Mouse (Mus musculus): Measurements from ENCODE around the gene Fmod. TPM values are rescaled to one million over a fixed set of nuclear protein-coding genes. Genes with fewer than 3 reads are reported as not detected.

Fmod gene
- polyA plus RNA-seq (2014; fragmentation: Nextera tagmentation; extraction: Ambion mirVana), result 5.7 and 6.8 TPM in 2 replicates

DNA sequence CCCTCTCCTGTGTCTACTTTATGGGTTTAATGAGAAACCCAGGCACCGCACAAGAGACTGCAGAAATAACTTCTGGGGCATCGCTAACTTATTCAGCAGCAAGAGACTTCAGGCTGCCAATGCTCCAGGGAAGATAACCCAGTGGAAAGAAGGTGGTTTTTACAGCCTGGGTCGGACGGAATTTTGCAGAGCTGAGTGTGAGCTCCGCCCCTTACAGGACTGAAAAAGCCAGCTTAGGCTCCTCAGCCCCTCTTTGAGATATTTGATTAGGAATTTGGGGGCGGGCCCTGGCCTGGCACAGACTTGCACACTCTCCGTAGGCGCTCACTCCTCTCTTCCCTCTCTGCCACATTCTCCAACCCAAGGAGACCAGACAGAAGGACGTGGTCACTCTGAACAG, at the start of gene Fmod:
TSS of gene Fmod (plus strand) at position 83 of the 400 bp plus-strand sequence.
- DNase-seq (ENCODE audit: low spot score, missing footprints), result no peak
- ATAC-seq (ENCODE audit: low FRiP score), result no peak
- no peaks in the 10 kb centered on the region for H3K36me3 ChIP-seq (ENCODE audit: control insufficient read depth, insufficient read depth, low read length)
- H3K4me2 ChIP-seq, result no peak within 1 kb of the TSS
- H3K4me3 ChIP-seq (ENCODE audit: low read depth, low read length), result no peak within 1 kb of the TSS
- WGBS, result 48% methylated on average over 9 of the region's 9 CpGs
- H3K27me3 ChIP-seq (ENCODE audit: control insufficient read depth, insufficient read depth, low read length), result no peaks in the 10 kb centered on the region
- no peaks in the 10 kb centered on the region for H3K9me3 ChIP-seq (ENCODE audit: control insufficient read depth, low read length)
- H3K27ac ChIP-seq (ENCODE audit: low read depth, low read length), result no peak within 1 kb of the TSS
- no peak within 1 kb of the TSS for H3K9ac ChIP-seq (ENCODE audit: low read length)
- H3K4me1 ChIP-seq (ENCODE audit: control insufficient read depth, insufficient read depth, low read length), result no peaks in the 10 kb centered on the region

DNA sequence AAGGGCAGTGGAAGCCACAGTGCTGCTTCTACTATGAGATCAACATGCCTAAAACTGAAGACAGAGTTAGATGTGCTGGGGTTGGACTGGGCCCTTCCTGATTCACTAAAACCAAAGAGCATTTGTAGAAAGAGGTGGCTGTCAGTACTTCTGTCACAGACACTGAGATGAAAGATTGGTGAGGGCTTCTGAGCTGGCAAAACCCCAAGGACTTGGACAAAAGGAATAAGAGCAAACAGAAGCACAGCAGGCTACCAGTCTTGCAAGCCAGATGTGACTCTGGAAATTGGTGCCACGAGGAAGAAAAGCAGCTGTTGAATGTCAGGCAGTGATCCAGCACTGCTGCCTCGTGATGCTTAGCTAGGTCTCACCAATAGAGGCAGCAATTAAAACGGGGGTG, 48.2 kb upstream of the Fmod start:
- no peak overlapping the region for H3K27ac ChIP-seq (ENCODE audit: low read depth, low read length)
- ATAC-seq (ENCODE audit: low FRiP score) (no peak), DNase-seq (ENCODE audit: low spot score, missing footprints) (peak; percentile 41)
- H3K4me2 ChIP-seq, result no peak overlapping the region
- no peaks in the 10 kb centered on the region for H3K4me1 ChIP-seq (ENCODE audit: control insufficient read depth, insufficient read depth, low read length)
- no peaks in the 10 kb centered on the region for H3K27me3 ChIP-seq (ENCODE audit: control insufficient read depth, insufficient read depth, low read length)
- H3K9ac ChIP-seq (ENCODE audit: low read length), result no peak overlapping the region
- H3K9me3 ChIP-seq (ENCODE audit: control insufficient read depth, low read length), result no peaks in the 10 kb centered on the region
- no peaks in the 10 kb centered on the region for H3K36me3 ChIP-seq (ENCODE audit: control insufficient read depth, insufficient read depth, low read length)
- no peak overlapping the region for H3K4me3 ChIP-seq (ENCODE audit: low read depth, low read length)
- 18% methylated on average over 3 of the region's 3 CpGs for WGBS

DNA sequence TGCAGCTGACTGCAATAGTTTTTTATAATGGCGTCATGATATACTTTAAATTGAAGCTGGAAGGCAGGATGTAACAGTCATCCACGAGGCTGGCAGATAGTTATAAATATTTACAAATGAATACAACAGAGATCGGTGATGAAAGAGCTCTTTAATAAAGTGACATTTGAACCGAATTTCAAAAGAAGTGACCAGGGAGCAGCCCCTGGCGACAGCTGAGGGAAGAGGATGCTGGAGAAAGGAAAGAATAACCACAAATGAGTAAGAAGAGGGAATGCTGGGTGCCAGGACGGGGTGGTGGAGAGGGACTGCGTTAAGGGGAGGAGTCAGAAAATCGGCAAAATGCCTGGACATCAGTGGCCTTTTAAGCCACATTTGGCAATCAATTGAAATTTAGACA, 45.8 kb upstream of the Fmod start:
- DNase-seq (ENCODE audit: low spot score, missing footprints) (no peak), ATAC-seq (ENCODE audit: low FRiP score) (no peak)
- Histone ChIP-seq H3K4me3 (ENCODE audit: low read depth, low read length) (no peak overlapping the region), H3K4me2 (no peak overlapping the region), H3K27me3 (ENCODE audit: control insufficient read depth, insufficient read depth, low read length) (no peaks in the 10 kb centered on the region), H3K4me1 (ENCODE audit: control insufficient read depth, insufficient read depth, low read length) (no peaks in the 10 kb centered on the region), H3K9ac (ENCODE audit: low read length) (no peak overlapping the region), H3K9me3 (ENCODE audit: control insufficient read depth, low read length) (no peaks in the 10 kb centered on the region), H3K27ac (ENCODE audit: low read depth, low read length) (no peak overlapping the region), H3K36me3 (ENCODE audit: control insufficient read depth, insufficient read depth, low read length) (no peaks in the 10 kb centered on the region)
- WGBS, result 79% methylated on average over 8 of the region's 8 CpGs

- Histone ChIP-seq H3K4me2 (no peak overlapping the region), H3K27ac (ENCODE audit: low read depth, low read length) (no peak overlapping the region), H3K9ac (ENCODE audit: low read length) (no peak overlapping the region), H3K36me3 (ENCODE audit: control insufficient read depth, insufficient read depth, low read length) (no peaks in the 10 kb centered on the region), H3K4me3 (ENCODE audit: low read depth, low read length) (no peak overlapping the region), H3K4me1 (ENCODE audit: control insufficient read depth, insufficient read depth, low read length) (no peaks in the 10 kb centered on the region), H3K9me3 (ENCODE audit: control insufficient read depth, low read length) (no peaks in the 10 kb centered on the region), H3K27me3 (ENCODE audit: control insufficient read depth, insufficient read depth, low read length) (no peaks in the 10 kb centered on the region)
- ATAC-seq (ENCODE audit: low FRiP score) (no peak), DNase-seq (ENCODE audit: low spot score, missing footprints) (no peak)
- WGBS, result 69% methylated on average over 7 of the region's 7 CpGs
Measured at GRCm38 (mm10) chr1:134005490-134005889, 31.6 kb upstream of the Fmod start.

DNA sequence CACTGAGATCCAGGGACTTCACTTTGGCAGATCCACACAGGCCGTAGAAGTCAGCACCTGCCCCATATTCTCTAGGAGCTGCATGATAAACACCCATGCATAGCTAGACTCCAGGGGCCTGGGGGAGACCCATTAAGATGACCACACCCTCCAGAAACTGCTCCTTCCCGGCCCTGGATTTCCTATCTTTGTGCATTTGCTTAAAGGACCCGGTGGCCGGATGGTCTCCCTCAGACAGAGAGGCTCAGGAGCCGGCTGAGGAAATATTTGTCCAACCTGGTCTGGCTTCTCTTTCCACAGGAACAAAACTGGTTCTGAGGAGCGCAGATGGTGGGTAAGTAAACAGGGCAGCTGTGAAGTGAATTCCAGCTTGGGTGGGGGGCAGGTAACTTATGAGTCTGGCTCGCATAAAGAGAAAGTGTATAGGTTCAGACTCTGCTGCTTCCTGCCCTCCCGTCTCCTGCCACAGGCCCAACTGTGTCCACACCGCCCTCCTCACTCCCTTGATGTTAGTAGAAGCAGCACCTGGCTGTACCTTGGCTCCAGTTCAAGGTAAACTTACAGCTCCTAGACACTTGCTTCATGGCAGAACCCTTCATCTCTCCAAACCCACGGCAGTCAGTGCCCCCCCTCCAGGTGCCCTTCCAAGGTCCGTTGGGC, 30.8 kb upstream of the Fmod start:
- Histone ChIP-seq H3K9ac (ENCODE audit: low read length) (no peak overlapping the region), H3K4me3 (ENCODE audit: low read depth, low read length) (no peak overlapping the region), H3K4me1 (ENCODE audit: control insufficient read depth, insufficient read depth, low read length) (no peaks in the 10 kb centered on the region), H3K9me3 (ENCODE audit: control insufficient read depth, low read length) (no peaks in the 10 kb centered on the region), H3K4me2 (no peak overlapping the region), H3K36me3 (ENCODE audit: control insufficient read depth, insufficient read depth, low read length) (no peaks in the 10 kb centered on the region), H3K27me3 (ENCODE audit: control insufficient read depth, insufficient read depth, low read length) (no peaks in the 10 kb centered on the region), H3K27ac (ENCODE audit: low read depth, low read length) (no peak overlapping the region)
- 84% methylated on average over 11 of the region's 11 CpGs for WGBS
- DNase-seq (ENCODE audit: low spot score, missing footprints) (peak; percentile 54), ATAC-seq (ENCODE audit: low FRiP score) (no peak)

DNA sequence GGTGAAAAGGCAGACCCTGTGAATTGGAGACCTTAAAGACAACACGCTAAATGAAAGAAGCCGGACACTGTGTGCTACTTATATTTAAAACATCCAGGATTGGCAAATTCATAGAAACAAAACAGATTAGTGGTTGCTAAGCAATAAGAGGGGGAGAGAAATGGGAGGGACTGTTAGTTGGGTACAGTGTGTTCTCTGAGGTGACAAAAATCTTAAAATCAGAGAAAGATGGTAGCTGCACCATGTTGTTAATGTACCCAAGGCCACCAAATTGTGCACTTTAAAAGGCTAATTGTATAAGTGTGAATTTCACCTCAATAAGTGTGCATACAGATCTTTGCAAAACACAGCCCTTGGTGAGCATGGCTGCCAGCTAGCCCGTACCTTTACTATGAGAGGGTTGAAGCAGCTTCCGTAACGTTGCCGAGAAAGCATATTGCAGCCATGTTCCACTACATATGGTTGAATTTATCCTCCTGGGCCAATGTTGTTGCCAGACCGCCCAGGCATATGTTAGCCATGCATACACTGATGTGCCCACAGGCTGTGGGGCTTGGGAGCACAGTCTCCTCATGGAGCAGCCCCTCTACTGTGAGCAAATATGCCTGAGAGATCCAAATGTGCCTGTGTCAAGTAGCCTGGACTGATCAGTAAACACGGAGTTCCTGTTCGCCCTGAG, 12.6 kb upstream of the Fmod start:
- DNase-seq (ENCODE audit: low spot score, missing footprints), result peak; percentile 72
- Histone ChIP-seq H3K9me3 (ENCODE audit: control insufficient read depth, low read length) (no peaks in the 10 kb centered on the region), H3K4me1 (ENCODE audit: control insufficient read depth, insufficient read depth, low read length) (no peaks in the 10 kb centered on the region), H3K4me3 (ENCODE audit: low read depth, low read length) (no peak overlapping the region), H3K9ac (ENCODE audit: low read length) (no peak overlapping the region), H3K27me3 (ENCODE audit: control insufficient read depth, insufficient read depth, low read length) (no peaks in the 10 kb centered on the region), H3K4me2 (no peak overlapping the region), H3K27ac (ENCODE audit: low read depth, low read length) (no peak overlapping the region), H3K36me3 (ENCODE audit: control insufficient read depth, insufficient read depth, low read length) (no peaks in the 10 kb centered on the region)
- ATAC-seq (ENCODE audit: low FRiP score), result no peak
- WGBS, result 89% methylated on average over 9 of the region's 9 CpGs

DNA sequence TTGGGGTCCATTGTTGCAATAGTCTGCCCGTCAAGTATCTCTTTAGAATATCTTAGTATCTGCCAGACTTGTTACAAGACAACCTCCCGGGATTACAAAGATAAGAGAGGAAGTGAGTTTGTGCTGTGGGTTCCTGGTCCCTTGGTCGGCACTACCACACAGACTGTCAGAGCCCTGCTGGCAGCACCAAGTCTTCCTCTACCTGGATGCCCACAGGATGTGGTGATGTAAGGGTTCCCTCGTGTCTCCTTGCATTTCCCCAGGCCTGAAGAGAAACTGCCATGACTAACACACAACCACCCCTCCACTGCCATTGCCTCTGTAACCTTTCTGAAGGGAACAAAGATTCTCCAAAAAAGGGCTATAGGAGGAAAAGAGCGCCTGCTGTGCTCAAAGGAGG, 11.1 kb upstream of the Fmod start:
- H3K27me3 ChIP-seq (ENCODE audit: control insufficient read depth, insufficient read depth, low read length), result no peaks in the 10 kb centered on the region
- no peak overlapping the region for H3K9ac ChIP-seq (ENCODE audit: low read length)
- no peak overlapping the region for H3K4me2 ChIP-seq
- no peaks in the 10 kb centered on the region for H3K4me1 ChIP-seq (ENCODE audit: control insufficient read depth, insufficient read depth, low read length)
- no peaks in the 10 kb centered on the region for H3K36me3 ChIP-seq (ENCODE audit: control insufficient read depth, insufficient read depth, low read length)
- DNase-seq (ENCODE audit: low spot score, missing footprints) (no peak), ATAC-seq (ENCODE audit: low FRiP score) (no peak)
- no peaks in the 10 kb centered on the region for H3K9me3 ChIP-seq (ENCODE audit: control insufficient read depth, low read length)
- H3K4me3 ChIP-seq (ENCODE audit: low read depth, low read length), result no peak overlapping the region
- 77% methylated on average over 5 of the region's 5 CpGs for WGBS
- no peak overlapping the region for H3K27ac ChIP-seq (ENCODE audit: low read depth, low read length)

GRCm38 (mm10) chr1:134026741-134027140, 10.3 kb upstream of the Fmod start:
- no peaks in the 10 kb centered on the region for H3K9me3 ChIP-seq (ENCODE audit: control insufficient read depth, low read length)
- H3K4me1 ChIP-seq (ENCODE audit: control insufficient read depth, insufficient read depth, low read length), result no peaks in the 10 kb centered on the region
- H3K4me2 ChIP-seq, result no peak overlapping the region
- H3K27me3 ChIP-seq (ENCODE audit: control insufficient read depth, insufficient read depth, low read length), result no peaks in the 10 kb centered on the region
- ATAC-seq (ENCODE audit: low FRiP score) (no peak), DNase-seq (ENCODE audit: low spot score, missing footprints) (no peak)
- no peak overlapping the region for H3K9ac ChIP-seq (ENCODE audit: low read length)
- H3K27ac ChIP-seq (ENCODE audit: low read depth, low read length), result no peak overlapping the region
- H3K36me3 ChIP-seq (ENCODE audit: control insufficient read depth, insufficient read depth, low read length), result no peaks in the 10 kb centered on the region
- no peak overlapping the region for H3K4me3 ChIP-seq (ENCODE audit: low read depth, low read length)
- WGBS, result 91% methylated on average over 9 of the region's 9 CpGs

GRCm38 (mm10) chr1:134028161-134028846, 8.8 kb upstream of the Fmod start:
- Histone ChIP-seq H3K9ac (ENCODE audit: low read length) (no peak overlapping the region), H3K27ac (ENCODE audit: low read depth, low read length) (no peak overlapping the region), H3K36me3 (ENCODE audit: control insufficient read depth, insufficient read depth, low read length) (no peaks in the 10 kb centered on the region), H3K4me1 (ENCODE audit: control insufficient read depth, insufficient read depth, low read length) (no peaks in the 10 kb centered on the region), H3K27me3 (ENCODE audit: control insufficient read depth, insufficient read depth, low read length) (no peaks in the 10 kb centered on the region), H3K9me3 (ENCODE audit: control insufficient read depth, low read length) (no peaks in the 10 kb centered on the region), H3K4me2 (no peak overlapping the region), H3K4me3 (ENCODE audit: low read depth, low read length) (no peak overlapping the region)
- ATAC-seq (ENCODE audit: low FRiP score) (no peak), DNase-seq (ENCODE audit: low spot score, missing footprints) (peak; percentile 53)
- 89% methylated on average over 14 of the region's 14 CpGs for WGBS

Measured in midbrain, embryonic 11.5 days (tissue).